Mouse (Mus musculus): Measurements from ENCODE around the gene Pdgfb. TPM values are rescaled to one million over a fixed set of nuclear protein-coding genes. Genes with fewer than 3 reads are reported as not detected.

Gene Pdgfb
- polyA plus RNA-seq, 1 experiment from 2014 or later: 1.7 TPM

Small RNA genes lying within 50 kb of the gene (microRNA-seq; reads per million reads assigned to microRNA genes)
- not detected for gene Mir7213

Other genes starting within 250 kb of the Pdgfb start
- 37.1 TPM in 2 replicates for gene Dnal4, start 237.1 kb downstream of the Pdgfb start, polyA plus RNA-seq (2016; fragmentation: Nextera tagmentation; extraction: Ambion mirVana)
- 2.6 and 2.7 TPM in 2 replicates for gene Nptxr, start 210.2 kb downstream of the Pdgfb start, polyA plus RNA-seq (2016; fragmentation: Nextera tagmentation; extraction: Ambion mirVana)
- 0.21 TPM in 1 of 2 replicates, not detected in the other for gene Npcd, start 180.7 kb downstream of the Pdgfb start, polyA plus RNA-seq (2016; fragmentation: Nextera tagmentation; extraction: Ambion mirVana)
- 34.5 and 38.0 TPM in 2 replicates for gene Cbx6, start 180.3 kb downstream of the Pdgfb start, polyA plus RNA-seq (2016; fragmentation: Nextera tagmentation; extraction: Ambion mirVana)
- 11.2 and 12.2 TPM in 2 replicates for gene Apobec3, start 123.3 kb downstream of the Pdgfb start, polyA plus RNA-seq (2016; fragmentation: Nextera tagmentation; extraction: Ambion mirVana)
- gene Cbx7, start 43.9 kb downstream of the Pdgfb start, polyA plus RNA-seq (2016; fragmentation: Nextera tagmentation; extraction: Ambion mirVana): 1.4 and 1.7 TPM in 2 replicates
- gene Syngr1, start 76.4 kb upstream of the Pdgfb start, polyA plus RNA-seq (2016; fragmentation: Nextera tagmentation; extraction: Ambion mirVana): 17.2 and 19.0 TPM in 2 replicates
- gene Rpl3, start 76.9 kb upstream of the Pdgfb start, polyA plus RNA-seq (2016; fragmentation: Nextera tagmentation; extraction: Ambion mirVana): 601 and 631 TPM in 2 replicates
- gene Tab1, start 118.2 kb upstream of the Pdgfb start, polyA plus RNA-seq (2016; fragmentation: Nextera tagmentation; extraction: Ambion mirVana): 30.5 TPM in 2 replicates
- gene Mgat3, start 158.7 kb upstream of the Pdgfb start, polyA plus RNA-seq (2016; fragmentation: Nextera tagmentation; extraction: Ambion mirVana): 1.4 TPM in 2 replicates
- 31.4 and 33.2 TPM in 2 replicates for gene Mief1, start 219.0 kb upstream of the Pdgfb start, polyA plus RNA-seq (2016; fragmentation: Nextera tagmentation; extraction: Ambion mirVana)
- gene AC140267.1, start 220.9 kb upstream of the Pdgfb start, polyA plus RNA-seq (2016; fragmentation: Nextera tagmentation; extraction: Ambion mirVana): 4.0 TPM in 1 of 2 replicates, not detected in the other
- 76.4 and 79.9 TPM in 2 replicates for gene Atf4, start 240.2 kb upstream of the Pdgfb start, polyA plus RNA-seq (2016; fragmentation: Nextera tagmentation; extraction: Ambion mirVana)
- 37.9 and 42.4 TPM in 2 replicates for gene Rps19bp1, start 249.3 kb upstream of the Pdgfb start, polyA plus RNA-seq (2016; fragmentation: Nextera tagmentation; extraction: Ambion mirVana)